Mouse (Mus musculus) kidney, adult 2 months (tissue): ENCODE data around the gene Igdcc3. TPM values are rescaled to one million over a fixed set of nuclear protein-coding genes. Genes with fewer than 3 reads are reported as not detected.

ENCODE experiments used
- DNase-seq: peaks from one replicate; pipeline ENCODE4 v3.0.0; 2021
- H3K27ac ChIP-seq: fragments of 200-500 bp; 2 replicates; pipeline ENCODE4 v1.5.1; 2012; ENCODE audit warnings: low read depth, low read length, control low read depth, inconsistent platforms; ENCODE audit not compliant: insufficient read depth
- H3K27me3 ChIP-seq: fragments of 200-500 bp; replicated peaks from 2 replicates; pipeline ENCODE4 v1.6.1; 2012; ENCODE audit warnings: mild to moderate bottlenecking, moderate library complexity, low read length, inconsistent platforms; ENCODE audit not compliant: control insufficient read depth, insufficient read depth
- H3K36me3 ChIP-seq: fragments of 200-500 bp; 2 replicates; pipeline ENCODE4 v1.6.1; 2012; ENCODE audit warnings: mild to moderate bottlenecking, moderate library complexity, low read length, inconsistent platforms; ENCODE audit not compliant: control insufficient read depth, insufficient read depth
- H3K4me1 ChIP-seq: fragments of 200-500 bp; 2 replicates; pipeline ENCODE4 v1.6.1; 2011; ENCODE audit warnings: low read length; ENCODE audit not compliant: control insufficient read depth, insufficient read depth
- H3K4me3 ChIP-seq: fragments of 200-500 bp; 2 replicates; pipeline ENCODE4 v1.5.1; 2011; ENCODE audit warnings: mild to moderate bottlenecking, low read depth, low read length, control low read depth; ENCODE audit not compliant: insufficient read depth
- CTCF ChIP-seq: fragments of 200-500 bp; conservative IDR thresholded peaks from 2 replicates; pipeline ENCODE4 v1.5.1; 2011; ENCODE audit warnings: low read depth, mild to moderate bottlenecking, control low read depth, low read length, moderate library complexity, mixed read lengths; ENCODE audit not compliant: insufficient read depth, insufficient read length
- POLR2A ChIP-seq: fragments of 200-500 bp; IDR thresholded peaks from one replicate; pipeline ENCODE4 v1.6.1; 2011; ENCODE audit warnings: low read depth, low read length, control low read depth
- WGBS: fragments of 180-500 bp; shearing (Covaris S2); methylation state at CpG from one replicate; pipeline ENCODE4 v1.1.7; 2018; 5-methylcytosine and 5-hydroxymethylcytosine counted together
- polyA plus RNA-seq: library from polyadenylated mRNA; depleted of rRNA; stranded (reverse); fragments of >200 nt; gene quantifications from 2 replicates; pipeline ENCODE4 v1.2.3, GENCODE M21; 2012

The Igdcc3 gene
- polyA plus RNA-seq, 1 experiment: 0.72 TPM

DNA sequence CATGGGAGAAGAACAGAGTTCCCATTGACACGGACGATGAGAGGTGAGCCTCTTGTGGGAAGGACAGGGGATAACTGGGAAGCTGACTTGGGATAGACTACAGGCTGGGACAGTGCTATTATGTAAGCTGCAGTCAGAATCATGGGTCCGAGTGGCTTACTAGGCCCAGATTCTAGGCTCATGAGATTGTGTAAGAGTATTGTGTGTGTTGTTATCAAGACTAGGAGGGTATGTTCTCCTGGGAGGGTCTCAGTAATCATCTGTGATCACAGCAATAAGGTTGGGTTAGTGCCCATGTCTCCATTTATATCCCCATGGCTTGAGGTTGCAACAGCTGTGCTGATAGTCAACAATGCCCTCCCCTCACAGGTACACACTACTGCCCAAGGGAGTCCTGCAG, 36.5 kb downstream of the Igdcc3 start:
- no peak for DNase-seq
- H3K4me3 ChIP-seq: no peak overlapping the region
- H3K4me1 ChIP-seq: no peaks in the 10 kb centered on the region
- no peaks in the 10 kb centered on the region for H3K27me3 ChIP-seq
- no peaks in the 10 kb centered on the region for H3K36me3 ChIP-seq
- TF ChIP-seq POLR2A (no peak), CTCF (no peak)
- WGBS: 95% methylated on average over 3 of the region's 3 CpGs
- no peak overlapping the region for H3K27ac ChIP-seq

DNA sequence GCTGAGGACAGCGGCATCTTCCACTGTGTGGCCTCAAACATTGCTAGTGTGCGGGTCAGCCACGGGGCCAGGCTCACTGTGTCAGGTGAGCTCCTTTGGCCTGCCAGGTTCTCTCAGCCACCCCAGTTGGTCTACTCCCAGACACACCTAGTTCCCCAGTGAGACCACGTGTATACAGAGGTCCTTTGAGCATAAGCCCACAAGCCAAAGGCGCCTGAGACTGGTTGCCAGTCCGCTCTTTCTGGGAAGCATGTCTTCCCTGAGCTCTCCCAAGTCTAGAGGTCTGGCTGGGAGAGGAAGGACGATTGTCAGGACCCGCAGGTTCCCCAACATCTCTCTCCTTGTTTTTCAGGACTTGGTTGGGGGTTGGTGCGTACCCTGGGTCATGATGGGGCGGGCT, 36.9 kb downstream of the Igdcc3 start:
- Histone ChIP-seq H3K4me3 (no peak overlapping the region), H3K4me1 (no peaks in the 10 kb centered on the region), H3K36me3 (no peaks in the 10 kb centered on the region), H3K27ac (no peak overlapping the region), H3K27me3 (no peaks in the 10 kb centered on the region)
- WGBS: 78% methylated on average over 10 of the region's 10 CpGs
- no peak for DNase-seq
- no peak for TF ChIP-seq POLR2A
- no peak for TF ChIP-seq CTCF

DNA sequence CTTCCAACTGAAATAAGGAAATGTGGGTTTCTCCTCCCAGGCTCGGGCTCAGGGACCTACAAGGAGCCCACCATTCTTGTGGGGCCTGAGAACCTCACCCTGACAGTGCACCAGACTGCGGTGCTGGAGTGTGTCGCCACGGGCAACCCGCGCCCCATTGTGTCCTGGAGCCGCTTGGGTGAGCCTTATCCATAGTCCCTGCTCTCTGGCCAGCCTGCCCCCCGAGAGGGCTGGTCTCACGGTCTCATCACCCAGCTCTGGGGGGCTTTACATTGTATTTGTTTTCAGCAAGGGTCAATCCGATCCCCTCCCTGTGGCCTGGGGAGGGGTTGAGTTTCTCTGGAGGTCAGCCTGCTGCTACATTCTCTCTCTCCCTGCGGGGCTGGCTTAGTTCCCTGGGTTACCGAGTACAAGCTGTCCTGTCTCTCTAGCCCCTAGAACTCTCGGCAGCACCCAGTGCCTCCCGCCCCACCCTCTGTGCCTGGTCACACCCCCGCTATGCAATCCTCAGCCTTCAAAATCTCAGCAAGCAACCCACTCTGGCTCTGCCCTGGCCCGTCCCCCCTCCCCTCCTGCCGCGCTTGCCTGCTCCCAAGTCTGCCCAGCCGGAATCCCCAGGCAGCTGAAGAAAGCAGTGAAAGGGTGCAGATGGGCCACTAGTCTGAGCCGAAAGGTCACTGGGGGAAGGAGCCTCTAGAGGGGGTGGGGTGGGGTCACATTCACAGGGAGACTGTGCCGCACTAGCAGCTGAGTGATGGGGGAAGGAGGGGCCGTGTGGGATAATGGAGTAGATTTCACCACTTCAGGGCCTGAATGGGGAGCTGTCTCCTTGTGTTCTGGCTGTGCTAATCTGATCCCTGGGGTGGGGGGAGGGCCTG, 37.6 kb downstream of the Igdcc3 start:
- no peak overlapping the region for H3K4me3 ChIP-seq
- no peaks in the 10 kb centered on the region for H3K36me3 ChIP-seq
- no peaks in the 10 kb centered on the region for H3K4me1 ChIP-seq
- TF ChIP-seq CTCF (no peak), POLR2A (no peak)
- 37% methylated on average over 22 of the region's 22 CpGs for WGBS
- no peaks in the 10 kb centered on the region for H3K27me3 ChIP-seq
- DNase-seq: no peak
- no peak overlapping the region for H3K27ac ChIP-seq

DNA sequence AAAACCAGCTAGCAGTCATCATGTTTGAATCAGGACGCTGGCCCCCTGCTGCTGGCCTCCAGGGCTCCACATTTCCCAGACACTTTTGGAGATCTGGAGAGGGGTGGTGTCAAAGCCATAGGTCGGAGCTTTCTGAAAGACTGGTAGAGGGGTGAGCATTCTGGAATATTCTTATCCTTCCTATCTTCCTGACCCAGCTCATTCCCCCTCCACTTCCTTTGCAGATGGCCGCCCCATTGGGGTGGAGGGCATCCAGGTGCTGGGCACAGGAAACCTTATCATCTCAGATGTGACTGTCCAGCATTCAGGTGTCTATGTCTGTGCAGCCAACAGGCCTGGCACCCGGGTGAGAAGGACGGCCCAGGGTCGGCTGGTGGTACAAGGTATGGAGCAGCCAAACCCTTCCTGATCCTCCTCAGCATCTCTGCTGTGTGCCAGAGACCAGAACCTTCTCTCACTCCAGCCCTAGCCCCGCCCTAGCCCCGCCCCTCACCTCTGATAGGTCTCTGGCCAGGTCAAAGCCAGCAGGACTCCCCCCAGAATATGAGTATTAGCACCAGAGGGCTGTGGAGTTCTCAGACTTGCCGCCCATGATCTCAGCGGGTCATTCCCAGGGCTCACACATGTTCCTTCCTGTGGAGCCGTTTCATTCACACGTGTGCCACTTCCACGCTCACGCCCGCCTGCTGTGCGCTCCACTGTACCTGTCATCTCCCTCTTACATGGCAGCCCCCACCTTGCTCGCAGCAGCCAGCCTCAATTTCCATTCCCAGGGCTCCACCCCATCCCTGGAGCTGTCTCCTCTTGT, 39.0 kb downstream of the Igdcc3 start:
- no peaks in the 10 kb centered on the region for H3K27me3 ChIP-seq
- no peak overlapping the region for H3K4me3 ChIP-seq
- 46% methylated on average over 17 of the region's 17 CpGs for WGBS
- H3K27ac ChIP-seq: no peak overlapping the region
- no peaks in the 10 kb centered on the region for H3K36me3 ChIP-seq
- DNase-seq: no peak
- no peak for TF ChIP-seq POLR2A
- no peak for TF ChIP-seq CTCF
- H3K4me1 ChIP-seq: no peaks in the 10 kb centered on the region

DNA sequence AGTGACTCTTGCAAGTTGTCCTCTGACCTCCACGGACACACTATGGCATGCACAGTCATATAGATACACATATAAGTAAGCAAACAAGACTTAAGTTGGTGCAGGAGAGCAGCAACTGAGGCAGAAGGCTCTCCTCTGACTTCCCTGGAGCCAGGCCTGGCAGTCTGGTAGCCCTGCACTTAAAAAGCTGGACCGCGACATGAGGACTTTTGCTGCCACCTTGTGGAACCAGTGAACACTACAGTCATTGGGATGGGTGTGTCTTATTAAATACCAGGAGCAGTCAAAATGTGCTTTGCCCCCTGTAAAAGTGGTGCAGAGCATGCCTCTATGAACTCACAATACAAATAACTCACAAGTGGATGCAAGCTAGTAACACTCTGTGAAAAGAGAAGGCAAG, 47.6 kb downstream of the Igdcc3 start:
- peak; percentile 90 for DNase-seq
- Histone ChIP-seq H3K27me3 (no peaks in the 10 kb centered on the region), H3K4me3 (no peak overlapping the region), H3K27ac (no peak overlapping the region), H3K36me3 (no peaks in the 10 kb centered on the region), H3K4me1 (peaks cover 8% of the 10 kb centered on the region)
- TF ChIP-seq CTCF: peak; percentile 94
- no peak for TF ChIP-seq POLR2A
- 11% methylated on average over 3 of the region's 3 CpGs for WGBS

DNA sequence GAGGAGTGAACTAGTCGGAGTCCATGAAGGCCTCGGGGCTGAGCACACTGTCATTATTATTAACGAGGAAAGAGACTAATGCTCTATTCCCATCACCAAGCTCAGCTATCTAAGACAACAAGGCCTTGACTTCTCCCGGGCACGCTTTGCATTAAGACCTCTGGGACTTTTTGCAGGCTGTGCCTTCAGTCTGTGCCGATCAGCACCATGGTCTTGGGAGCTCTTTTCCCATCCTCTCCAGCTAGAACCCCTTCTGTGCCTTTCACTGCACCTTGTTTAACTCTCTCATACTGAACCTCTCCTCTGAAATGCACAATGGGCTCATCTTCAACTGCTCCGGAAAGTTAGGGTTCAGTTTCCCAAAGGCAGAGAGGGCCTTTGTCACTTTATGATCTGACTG, 49.3 kb downstream of the Igdcc3 start:
- no peak overlapping the region for H3K4me3 ChIP-seq
- no peaks in the 10 kb centered on the region for H3K36me3 ChIP-seq
- no peak for TF ChIP-seq CTCF
- no peak for TF ChIP-seq POLR2A
- DNase-seq: no peak
- peaks cover 13% of the 10 kb centered on the region for H3K4me1 ChIP-seq
- no peak overlapping the region for H3K27ac ChIP-seq
- 77% methylated on average over 7 of the region's 7 CpGs for WGBS
- H3K27me3 ChIP-seq: no peaks in the 10 kb centered on the region

DNA sequence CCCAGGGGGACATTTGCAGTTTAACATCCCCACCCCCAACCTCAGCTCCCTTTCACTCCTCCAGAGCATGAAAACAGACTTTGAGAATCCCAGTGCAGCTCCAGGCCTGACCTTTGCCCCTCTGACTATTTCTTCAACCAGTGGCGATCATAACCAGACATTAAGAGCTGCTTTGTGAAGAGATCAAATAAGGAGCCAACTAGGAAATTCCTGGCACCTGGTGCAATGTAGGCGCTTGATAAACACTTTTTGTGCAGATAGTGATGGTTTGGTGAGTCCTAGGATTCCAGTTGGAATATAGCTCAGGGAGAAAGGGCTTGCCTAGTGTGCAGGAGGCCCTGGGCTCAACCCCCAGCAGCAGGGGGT, 50.4 kb downstream of the Igdcc3 start:
- DNase-seq: peak; percentile 64
- peaks cover 23% of the 10 kb centered on the region for H3K4me1 ChIP-seq
- H3K4me3 ChIP-seq: no peak overlapping the region
- 40% methylated on average over 2 of the region's 2 CpGs for WGBS
- H3K36me3 ChIP-seq: no peaks in the 10 kb centered on the region
- H3K27ac ChIP-seq: peak overlapping the region; percentile 48; the same call in 1 of the 2 replicates
- no peaks in the 10 kb centered on the region for H3K27me3 ChIP-seq
- no peak for TF ChIP-seq CTCF
- no peak for TF ChIP-seq POLR2A
